Mouse (Mus musculus) cerebellum, adult 11 months (tissue): ENCODE results near the gene Cryzl1.
A peak's percentile ranks its signal among the peaks of the same experiment; 100 is the strongest.

Experiments used
- DNase-seq: peaks from one replicate; pipeline ENCODE4 v3.0.0; 2022

Cryzl1 gene

GRCm38 (mm10) chr16:91738505-91738904 is 9.7 kb upstream of the Cryzl1 start:
- no peak for DNase-seq

GRCm38 (mm10) chr16:91736046-91736816 is 7.5 kb upstream of the Cryzl1 start:
- DNase-seq, result no peak

GRCm38 (mm10) chr16:91734771-91735170 is 6.0 kb upstream of the Cryzl1 start:
- no peak for DNase-seq

- no peak for DNase-seq
Measured at GRCm38 (mm10) chr16:91732816-91733215, 4.0 kb upstream of the Cryzl1 start.

GRCm38 (mm10) chr16:91730446-91730845 is 1.7 kb upstream of the Cryzl1 start:
- DNase-seq, result no peak

GRCm38 (mm10) chr16:91729821-91730441 is 1.2 kb upstream of the Cryzl1 start:
- peak; percentile 69 for DNase-seq

- DNase-seq, result peak; percentile 99
Measured at GRCm38 (mm10) chr16:91729066-91729482, 299 bp upstream of the Cryzl1 start, which contains the start of gene Itsn1. TSS of gene Itsn1 (plus strand) at chr16:91729281.

- no peak for DNase-seq
Measured at GRCm38 (mm10) chr16:91727433-91727832, 1.3 kb downstream of the Cryzl1 start.

- DNase-seq, result peak; percentile 51
Measured at GRCm38 (mm10) chr16:91724247-91724646, 4.5 kb downstream of the Cryzl1 start.

- no peak for DNase-seq
Measured at GRCm38 (mm10) chr16:91717399-91717798, 11.4 kb downstream of the Cryzl1 start.

- no peak for DNase-seq
Measured at GRCm38 (mm10) chr16:91716927-91717349, 11.8 kb downstream of the Cryzl1 start.

GRCm38 (mm10) chr16:91710241-91710640 is 18.5 kb downstream of the Cryzl1 start:
- DNase-seq, result no peak

GRCm38 (mm10) chr16:91704603-91705340 is 24.0 kb downstream of the Cryzl1 start:
- DNase-seq, result no peak

- DNase-seq, result no peak
Measured at GRCm38 (mm10) chr16:91702771-91703188, 26.0 kb downstream of the Cryzl1 start.

- no peak for DNase-seq
Measured at GRCm38 (mm10) chr16:91701908-91702307, 26.9 kb downstream of the Cryzl1 start.

GRCm38 (mm10) chr16:91698995-91699394 is 29.8 kb downstream of the Cryzl1 start:
- DNase-seq, result no peak

GRCm38 (mm10) chr16:91695108-91695755 is 33.5 kb downstream of the Cryzl1 start:
- no peak for DNase-seq

GRCm38 (mm10) chr16:91694455-91695084 is 34.2 kb downstream of the Cryzl1 start:
- peak; percentile 46 for DNase-seq

GRCm38 (mm10) chr16:91689791-91690190 is 39.0 kb downstream of the Cryzl1 start:
- DNase-seq, result no peak

GRCm38 (mm10) chr16:91688619-91689334 is 40.0 kb downstream of the Cryzl1 start, which contains the start of gene Donson:
TSS of gene Donson (minus strand) at chr16:91688770.
- peak; percentile 93 for DNase-seq

- DNase-seq, result no peak
Measured at GRCm38 (mm10) chr16:91688023-91688618, 40.7 kb downstream of the Cryzl1 start.
